Mouse (Mus musculus) forebrain, embryonic 12.5 days (tissue): Measurements from ENCODE around the gene Cdcp2. TPM values are rescaled to one million over a fixed set of nuclear protein-coding genes. Genes with fewer than 3 reads are reported as not detected.

Experiments used
- ATAC-seq: fragments of 200-750 bp; cut with Nextera tagmentation; 2 replicates; pipeline ENCODE4 v1.8.0; 2017; ENCODE audit warnings: moderate TSS enrichment; ENCODE audit not compliant: low FRiP score
- H3K27ac ChIP-seq: fragments of 300-500 bp; sonication (generic); 2 replicates; pipeline ENCODE4 v1.5.1; 2016; ENCODE audit warnings: mild to moderate bottlenecking
- H3K27me3 ChIP-seq: fragments of 300-500 bp; sonication (generic); 2 replicates; pipeline ENCODE4 v1.6.1; 2016; ENCODE audit warnings: mild to moderate bottlenecking
- H3K36me3 ChIP-seq: fragments of 300-500 bp; sonication (generic); replicated peaks from 2 replicates; pipeline ENCODE4 v1.6.1; 2016; ENCODE audit warnings: mild to moderate bottlenecking
- H3K4me1 ChIP-seq: fragments of 300-500 bp; sonication (generic); 2 replicates; pipeline ENCODE4 v1.6.1; 2016
- H3K4me2 ChIP-seq: fragments of 300-500 bp; sonication (generic); 2 replicates; pipeline ENCODE4 v1.6.1; 2016; ENCODE audit warnings: mild to moderate bottlenecking, moderate library complexity
- H3K4me3 ChIP-seq: fragments of 300-500 bp; sonication (generic); replicated peaks from 2 replicates; pipeline ENCODE4 v1.5.1; 2016; ENCODE audit warnings: mild to moderate bottlenecking
- H3K9ac ChIP-seq: fragments of 300-500 bp; sonication (generic); 2 replicates; pipeline ENCODE4 v1.6.1; 2016; ENCODE audit warnings: mild to moderate bottlenecking
- H3K9me3 ChIP-seq: fragments of 300-500 bp; sonication (generic); 2 replicates; pipeline ENCODE4 v1.6.1; 2016
- WGBS: fragments of 180-500 bp; shearing (Covaris S2); methylation state at CpG from one replicate; pipeline ENCODE4 v1.1.7; 2016; 5-methylcytosine and 5-hydroxymethylcytosine counted together
- polyA plus RNA-seq: library from polyadenylated mRNA; unstranded; fragments of >200 nt; fragmentation: Nextera tagmentation; extraction: Ambion mirVana; gene quantifications from 2 replicates; pipeline ENCODE4 v1.2.1, GENCODE M21; 2016

Cdcp2 gene
- polyA plus RNA-seq, 1 experiment from 2014 or later = not detected

- ATAC-seq = peak; percentile 99
- H3K4me2 ChIP-seq = peak within 1 kb of the TSS; percentile 93
- H3K27me3 ChIP-seq = 0 out of 2 replicates have a peak, but pooled peaks cover 4% of the 10 kb centered on the region
- peak within 1 kb of the TSS; percentile 91 for H3K4me3 ChIP-seq
- under 1% methylated on average over 60 of the region's 60 CpGs for WGBS
- peaks cover 27% of the 10 kb centered on the region for H3K36me3 ChIP-seq
- H3K9ac ChIP-seq = peak within 1 kb of the TSS; percentile 85
- H3K4me1 ChIP-seq = peaks cover 18% of the 10 kb centered on the region
- H3K27ac ChIP-seq = no peak within 1 kb of the TSS
- H3K9me3 ChIP-seq = no peaks in the 10 kb centered on the region
Measured at GRCm38 (mm10) chr4:107066252-107067124, 30.2 kb upstream of the Cdcp2 start, which contains the start of the genes Mrpl37 and Cyb5rl. TSS of gene Mrpl37 (minus strand) at chr4:107066868. TSS of gene Cyb5rl (plus strand) at chr4:107066988.

- Histone ChIP-seq H3K27me3 (0 out of 2 replicates have a peak, but pooled peaks cover 4% of the 10 kb centered on the region), H3K4me2 (peak overlapping the region; percentile 93), H3K36me3 (peaks cover 20% of the 10 kb centered on the region), H3K4me3 (peak overlapping the region; percentile 91), H3K27ac (no peak overlapping the region), H3K9me3 (no peaks in the 10 kb centered on the region), H3K9ac (peak overlapping the region; percentile 62), H3K4me1 (peaks cover 18% of the 10 kb centered on the region)
- ATAC-seq = 0 out of 2 replicates have a peak, but pooled peaks have one; percentile 52
- WGBS = 3% methylated on average over 33 of the region's 33 CpGs
Measured at GRCm38 (mm10) chr4:107067151-107067840, 29.4 kb upstream of the Cdcp2 start.

- H3K27me3 ChIP-seq = 0 out of 2 replicates have a peak, but pooled peaks cover 4% of the 10 kb centered on the region
- H3K4me1 ChIP-seq = peaks cover 6% of the 10 kb centered on the region
- ATAC-seq = no peak
- 86% methylated on average over 9 of the region's 9 CpGs for WGBS
- H3K27ac ChIP-seq = no peak overlapping the region
- H3K9me3 ChIP-seq = no peaks in the 10 kb centered on the region
- no peak overlapping the region for H3K9ac ChIP-seq
- H3K36me3 ChIP-seq = no peaks in the 10 kb centered on the region
- H3K4me2 ChIP-seq = no peak overlapping the region
- H3K4me3 ChIP-seq = no peak overlapping the region
Measured at GRCm38 (mm10) chr4:107072343-107072742, 24.3 kb upstream of the Cdcp2 start.

GRCm38 (mm10) chr4:107075456-107075855 is 21.2 kb upstream of the Cdcp2 start:
- Histone ChIP-seq H3K9ac (no peak overlapping the region), H3K27ac (no peak overlapping the region)
- no peak for ATAC-seq

GRCm38 (mm10) chr4:107078894-107079293 is 17.8 kb upstream of the Cdcp2 start:
- Histone ChIP-seq H3K4me1 (peaks cover 10% of the 10 kb centered on the region), H3K4me2 (no peak overlapping the region), H3K9ac (no peak overlapping the region), H3K4me3 (no peak overlapping the region), H3K27ac (no peak overlapping the region), H3K36me3 (no peaks in the 10 kb centered on the region), H3K9me3 (no peaks in the 10 kb centered on the region), H3K27me3 (no peaks in the 10 kb centered on the region)
- no peak for ATAC-seq
- WGBS = 94% methylated on average over 4 of the region's 4 CpGs

More at GRCm38 (mm10) chr4:107075456-107075855, 21.2 kb upstream of the Cdcp2 start:
- WGBS = 48% methylated on average over 5 of the region's 5 CpGs
- no peaks in the 10 kb centered on the region for H3K9me3 ChIP-seq
- H3K4me1 ChIP-seq = peaks cover 7% of the 10 kb centered on the region; the same call in 1 of the 2 replicates
- H3K27me3 ChIP-seq = no peaks in the 10 kb centered on the region
- no peak overlapping the region for H3K4me3 ChIP-seq
- H3K4me2 ChIP-seq = no peak overlapping the region
- no peaks in the 10 kb centered on the region for H3K36me3 ChIP-seq

- Histone ChIP-seq H3K9me3 (no peaks in the 10 kb centered on the region), H3K27ac (no peak overlapping the region), H3K4me2 (no peak overlapping the region), H3K36me3 (no peaks in the 10 kb centered on the region), H3K4me1 (peaks cover 19% of the 10 kb centered on the region), H3K9ac (no peak overlapping the region), H3K4me3 (no peak overlapping the region), H3K27me3 (no peaks in the 10 kb centered on the region)
- ATAC-seq = no peak
Measured at GRCm38 (mm10) chr4:107079716-107080115, 17.0 kb upstream of the Cdcp2 start.

- 88% methylated on average over 3 of the region's 3 CpGs for WGBS
- Histone ChIP-seq H3K4me1 (peaks cover 27% of the 10 kb centered on the region), H3K27me3 (no peaks in the 10 kb centered on the region)
Measured at GRCm38 (mm10) chr4:107082185-107082584, 14.5 kb upstream of the Cdcp2 start.

GRCm38 (mm10) chr4:107083126-107083525 is 13.6 kb upstream of the Cdcp2 start:
- Histone ChIP-seq H3K9me3 (no peaks in the 10 kb centered on the region), H3K4me1 (peaks cover 27% of the 10 kb centered on the region), H3K27ac (no peak overlapping the region; the same call in 1 of the 2 replicates), H3K4me3 (no peak overlapping the region), H3K27me3 (no peaks in the 10 kb centered on the region), H3K9ac (no peak overlapping the region), H3K36me3 (no peaks in the 10 kb centered on the region), H3K4me2 (no peak overlapping the region)
- ATAC-seq = no peak
- WGBS = 94% methylated on average over 4 of the region's 4 CpGs

More at GRCm38 (mm10) chr4:107082185-107082584, 14.5 kb upstream of the Cdcp2 start:
- H3K9me3 ChIP-seq = no peaks in the 10 kb centered on the region
- no peak overlapping the region for H3K4me2 ChIP-seq
- H3K27ac ChIP-seq = no peak overlapping the region
- ATAC-seq = no peak
- H3K36me3 ChIP-seq = no peaks in the 10 kb centered on the region
- H3K4me3 ChIP-seq = no peak overlapping the region
- no peak overlapping the region for H3K9ac ChIP-seq

- 23% methylated on average over 1 of the region's 1 CpGs for WGBS
- Histone ChIP-seq H3K4me3 (no peak overlapping the region), H3K4me2 (peak overlapping the region; percentile 29), H3K4me1 (peaks cover 23% of the 10 kb centered on the region), H3K9ac (no peak overlapping the region), H3K27ac (peak overlapping the region; percentile 85), H3K27me3 (no peaks in the 10 kb centered on the region), H3K36me3 (no peaks in the 10 kb centered on the region), H3K9me3 (no peaks in the 10 kb centered on the region)
- peak; percentile 22; the same call in 1 of the 2 replicates for ATAC-seq
Measured at GRCm38 (mm10) chr4:107084343-107084742, 12.3 kb upstream of the Cdcp2 start.

- peak; percentile 88 for ATAC-seq
- no peaks in the 10 kb centered on the region for H3K36me3 ChIP-seq
- WGBS = 5% methylated on average over 6 of the region's 6 CpGs
- H3K9me3 ChIP-seq = no peaks in the 10 kb centered on the region
- H3K27ac ChIP-seq = peak overlapping the region; percentile 85
- no peak overlapping the region for H3K4me3 ChIP-seq
- no peaks in the 10 kb centered on the region for H3K27me3 ChIP-seq
- H3K9ac ChIP-seq = no peak overlapping the region
- peaks cover 20% of the 10 kb centered on the region for H3K4me1 ChIP-seq
- H3K4me2 ChIP-seq = peak overlapping the region; percentile 29
Measured at GRCm38 (mm10) chr4:107084858-107085257, 11.8 kb upstream of the Cdcp2 start.

GRCm38 (mm10) chr4:107091696-107092095 is 5.0 kb upstream of the Cdcp2 start:
- Histone ChIP-seq H3K4me1 (peaks cover 24% of the 10 kb centered on the region), H3K36me3 (no peaks in the 10 kb centered on the region), H3K4me3 (no peak overlapping the region), H3K4me2 (no peak overlapping the region), H3K27ac (no peak overlapping the region), H3K9me3 (no peaks in the 10 kb centered on the region), H3K27me3 (no peaks in the 10 kb centered on the region), H3K9ac (no peak overlapping the region)
- WGBS = 85% methylated on average over 14 of the region's 14 CpGs
- ATAC-seq = no peak

- Histone ChIP-seq H3K36me3 (no peaks in the 10 kb centered on the region), H3K9ac (no peak overlapping the region), H3K27ac (no peak overlapping the region), H3K27me3 (no peaks in the 10 kb centered on the region), H3K9me3 (no peaks in the 10 kb centered on the region), H3K4me1 (peaks cover 41% of the 10 kb centered on the region), H3K4me2 (no peak overlapping the region), H3K4me3 (no peak overlapping the region)
- 80% methylated on average over 15 of the region's 16 CpGs for WGBS
- no peak for ATAC-seq
Measured at GRCm38 (mm10) chr4:107094484-107095187, 2.1 kb upstream of the Cdcp2 start.
